Mouse (Mus musculus) left cerebral cortex, adult 18-20 months (tissue): ENCODE measurements around the gene Angptl8. TPM values are rescaled to one million over a fixed set of nuclear protein-coding genes. Genes with fewer than 3 reads are reported as not detected.

ENCODE experiments used
- microRNA-seq, 2 experiments: library from miRNA; unstranded; fragments of <30 nt; microRNA quantifications; one replicate each; pipeline ENCODE4 v1.2.0; 2021
- total RNA-seq, 2 experiments: library from RNA; stranded (reverse); gene quantifications; 2 replicates each; pipeline ENCODE4 v1.2.3; 2021

Angptl8 gene
- total RNA-seq, 2 experiments from 2014 or later, result not detected

Small RNA genes within 50 kb of the gene (microRNA-seq; reads per million reads assigned to microRNA genes)
- gene Mir7083, result 3.2 to 3.5 reads per million in 2 experiments

Other genes starting within 250 kb of the Angptl8 start
- gene Timm29, start 242.8 kb upstream of the Angptl8 start, total RNA-seq, result 10 to 100 TPM; 51.8 to 55.1 TPM
- 10 to 100 TPM; 22.5 to 23.4 TPM for gene Yipf2, start 242.7 kb upstream of the Angptl8 start, total RNA-seq
- 100 to 1,000 TPM; 108 to 114 TPM for gene Smarca4, start 219.3 kb upstream of the Angptl8 start, total RNA-seq
- 10 to 100 TPM; 16.2 to 27.7 TPM for gene Ldlr, start 112.0 kb upstream of the Angptl8 start, total RNA-seq
- gene Spc24, start 75.2 kb upstream of the Angptl8 start, total RNA-seq, result 1 to 10 TPM; 3.1 to 5.0 TPM
- 1 to 10 TPM; 8.4 to 9.1 TPM for gene Kank2, start 36.8 kb upstream of the Angptl8 start, total RNA-seq
- gene Dock6, start 17.1 kb downstream of the Angptl8 start, total RNA-seq, result 10 to 100 TPM; 12.7 to 18.2 TPM
- gene Rab3d, start 82.7 kb downstream of the Angptl8 start, total RNA-seq, result 10 to 100 TPM; 13.8 to 14.0 TPM
- gene Ccdc159, start 92.0 kb downstream of the Angptl8 start, total RNA-seq, result 10 to 100 TPM; 18.3 to 18.8 TPM
- 10 to 100 TPM; 33.5 to 39.8 TPM for gene Tmem205, start 92.0 kb downstream of the Angptl8 start, total RNA-seq
- gene Plppr2, start 101.5 kb downstream of the Angptl8 start, total RNA-seq, result 100 to 1,000 TPM; 171 to 178 TPM
- gene Swsap1, start 120.2 kb downstream of the Angptl8 start, total RNA-seq, result 10 to 100 TPM; 13.1 to 14.1 TPM
- 10 to 100 TPM; 10.7 to 12.9 TPM for gene Epor, start 128.0 kb downstream of the Angptl8 start, total RNA-seq
- 1 to 10 TPM; 3.7 to 4.0 TPM for gene Rgl3, start 153.9 kb downstream of the Angptl8 start, total RNA-seq
- 1 to 10 TPM; 8.1 TPM for gene Ccdc151, start 167.1 kb downstream of the Angptl8 start, total RNA-seq
- 10 to 100 TPM; 91.4 to 95.1 TPM for gene Prkcsh, start 167.3 kb downstream of the Angptl8 start, total RNA-seq
- 100 to 1,000 TPM; 144 TPM for gene Elavl3, start 216.5 kb downstream of the Angptl8 start, total RNA-seq
- gene Gm49318, start 235.7 kb downstream of the Angptl8 start, total RNA-seq, result 1 to 10 TPM; 1.4 to 3.8 TPM
- 10 to 100 TPM; 19.8 to 21.1 TPM for gene Zfp653, start 235.9 kb downstream of the Angptl8 start, total RNA-seq
- 10 to 100 TPM; 43.0 to 49.9 TPM for gene Ecsit, start 249.9 kb downstream of the Angptl8 start, total RNA-seq